Mouse (Mus musculus) heart, adult 2 months (tissue): Measurements from ENCODE around the gene Cdh4.

Experiments
- CTCF ChIP-seq: fragments of 200-600 bp; IDR thresholded peaks from 2 replicates; pipeline ENCODE4 v1.8.1; 2022; ENCODE audit warnings: antibody characterized with exemption, mild to moderate bottlenecking, moderate library complexity
- EP300 ChIP-seq: fragments of 200-500 bp; IDR thresholded peaks from 2 replicates; pipeline ENCODE4 v1.6.1; 2011; ENCODE audit warnings: low read depth, low read length, control low read depth; ENCODE audit not compliant: insufficient read depth
- POLR2A ChIP-seq: fragments of 200-500 bp; IDR thresholded peaks from 2 replicates; pipeline ENCODE4 v1.6.1; 2011; ENCODE audit warnings: mild to moderate bottlenecking, low read depth, low read length, control low read depth; ENCODE audit not compliant: insufficient read depth

GRCm38 (mm10) chr2:179941696-179942095, 499.5 kb downstream of the Cdh4 start:
- TF ChIP-seq POLR2A (no peak), CTCF (no peak), EP300 (no peak)
